Mouse (Mus musculus) inflammation-experienced regulatory T-cells (primary cell): Measurements from ENCODE around the gene Olfr676. TPM values are rescaled to one million over a fixed set of nuclear protein-coding genes. Genes with fewer than 3 reads are reported as not detected.

ENCODE experiments used
- polyA plus RNA-seq, 2 experiments: library from polyadenylated mRNA; unstranded; fragments of 100-300 nt; shearing (Covaris generic); gene quantifications; one replicate each; pipeline ENCODE4 v1.2.1; 2017

The Olfr676 gene
- polyA plus RNA-seq = under 1 TPM in 1 of 2 experiments, not detected in 1; 0.94 TPM

DNA sequence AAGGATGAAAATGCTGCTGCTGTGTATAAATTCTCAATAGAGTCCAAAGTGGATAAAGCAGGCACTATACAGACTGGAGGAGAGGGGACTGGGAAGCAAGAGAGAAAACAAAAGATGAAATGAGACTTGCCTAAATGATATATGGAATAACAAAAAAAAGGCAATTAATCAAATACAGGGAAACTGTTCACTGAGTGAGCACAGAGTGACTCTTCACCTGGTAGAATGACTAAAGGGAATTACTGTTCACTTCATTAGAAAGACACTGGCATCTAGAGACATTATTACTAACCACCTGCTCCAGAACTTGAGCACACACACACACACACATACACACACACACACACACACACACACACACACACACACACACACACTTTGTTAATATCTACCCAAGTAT, at the start of gene Olfr676:
Gene Olfr676 (plus strand): TSS at position 301 of the 400 bp plus-strand sequence.

DNA sequence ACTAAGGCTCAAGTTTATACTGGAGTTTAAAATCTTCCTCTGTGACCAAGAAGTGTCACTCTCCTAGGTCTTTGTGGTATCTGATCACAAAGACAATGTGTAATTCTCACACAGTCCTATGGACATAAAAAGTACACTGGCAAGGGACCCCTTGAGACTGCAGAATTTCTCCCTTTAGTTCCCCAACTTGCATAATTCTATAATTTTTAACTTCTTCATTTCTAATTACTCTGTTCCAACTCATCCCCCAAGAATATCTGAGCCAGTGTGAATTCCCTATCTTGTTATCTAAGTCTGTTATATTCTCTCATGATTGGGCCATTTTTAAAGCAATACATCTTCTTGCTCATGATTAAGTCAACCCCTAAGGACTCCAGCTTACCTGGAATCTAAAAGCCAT, 30.6 kb upstream of the Olfr676 start, which contains the start of gene Olfr672:
Gene Olfr672 (minus strand): TSS at position 101 of the 400 bp plus-strand sequence.

DNA sequence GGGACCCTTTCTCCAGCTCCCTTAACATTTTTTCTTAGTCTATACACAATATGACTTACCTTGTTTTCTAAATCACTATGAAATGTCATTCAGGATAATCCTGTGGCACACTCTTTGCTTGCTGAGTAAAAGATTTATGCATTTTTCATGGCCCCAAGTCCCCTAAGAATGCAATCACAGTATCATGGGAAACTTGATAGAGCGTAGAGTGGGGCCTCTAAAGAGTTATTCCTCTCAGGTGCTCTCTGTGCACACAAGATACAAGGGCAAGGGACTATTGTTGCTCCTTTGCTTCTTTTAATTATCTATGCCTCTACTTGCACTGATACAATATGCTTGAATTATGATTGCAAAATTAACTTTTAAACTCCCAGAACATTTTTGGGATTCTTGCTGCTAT, 4.1 kb upstream of the Olfr676 start, which contains the start of gene Olfr675:
Gene Olfr675 (minus strand): TSS at position 101 of the 400 bp plus-strand sequence.

DNA sequence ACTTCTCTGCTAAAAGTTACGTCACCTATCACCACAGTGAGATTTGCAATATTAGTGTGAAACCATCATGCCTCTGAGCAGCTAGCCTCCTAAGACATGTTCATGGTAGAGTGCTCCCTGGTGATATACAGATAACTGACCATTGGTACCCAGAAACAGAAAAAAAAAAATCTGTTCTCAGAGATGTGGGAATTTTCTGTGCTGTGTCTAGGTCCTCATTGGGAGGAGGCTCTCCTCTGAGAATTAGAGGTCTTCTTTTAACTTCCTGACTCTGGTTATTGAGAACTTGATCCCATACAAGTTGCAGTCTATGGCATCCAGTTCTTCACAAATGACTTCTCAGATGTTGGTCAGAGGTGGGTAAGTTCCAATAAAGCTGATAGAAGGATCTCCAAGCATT, 31.7 kb downstream of the Olfr676 start, which contains the start of gene Olfr678:
Gene Olfr678 (plus strand): TSS at position 301 of the 400 bp plus-strand sequence.

DNA sequence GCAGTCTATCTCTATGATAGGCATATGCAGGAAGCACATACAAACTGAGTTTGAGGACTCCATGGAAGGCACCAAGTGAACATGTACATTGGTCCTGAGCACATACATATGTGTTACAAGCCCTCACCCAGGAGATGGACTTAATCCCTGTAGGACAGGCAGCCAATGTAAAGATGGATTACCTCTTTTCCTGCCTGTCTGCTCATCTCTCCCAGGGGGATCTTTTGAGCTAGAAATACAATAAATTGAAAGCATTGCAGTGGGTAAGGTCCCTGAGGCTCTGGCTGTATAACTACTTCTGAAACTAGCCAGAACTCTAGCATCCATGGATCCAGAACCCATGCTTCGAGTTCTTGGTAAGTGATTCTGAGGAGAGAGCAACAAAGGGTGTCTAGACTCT, 48.4 kb downstream of the Olfr676 start, which contains the start of gene Olfr679:
Gene Olfr679 (plus strand): TSS at position 301 of the 400 bp plus-strand sequence.

Other genes starting within 250 kb of the Olfr676 start
- gene Usp17lb, start 190.1 kb upstream of the Olfr676 start, polyA plus RNA-seq = not detected
- gene Usp17la, start 175.7 kb upstream of the Olfr676 start, polyA plus RNA-seq = under 1 TPM; 0.18 to 0.65 TPM
- not detected for gene Olfr665, start 154.7 kb upstream of the Olfr676 start, polyA plus RNA-seq
- not detected for gene Olfr666, start 136.7 kb upstream of the Olfr676 start, polyA plus RNA-seq
- not detected for gene Olfr667, start 111.2 kb upstream of the Olfr676 start, polyA plus RNA-seq
- under 1 TPM in 1 of 2 experiments, not detected in 1; 0.38 TPM for gene Olfr668, start 104.6 kb upstream of the Olfr676 start, polyA plus RNA-seq
- under 1 TPM in 1 of 2 experiments, not detected in 1; 0.48 TPM for gene Olfr669, start 98.5 kb upstream of the Olfr676 start, polyA plus RNA-seq
- not detected for gene Olfr670, start 70.1 kb upstream of the Olfr676 start, polyA plus RNA-seq
- gene Olfr671, start 53.6 kb upstream of the Olfr676 start, polyA plus RNA-seq = under 1 TPM in 1 of 2 experiments, not detected in 1; 0.47 TPM
- 1 to 10 TPM in 1 of 2 experiments, not detected in 1; 1.3 TPM for gene Olfr672, start 30.7 kb upstream of the Olfr676 start, polyA plus RNA-seq
- under 1 TPM in 1 of 2 experiments, not detected in 1; 0.48 TPM for gene Olfr675, start 4.2 kb upstream of the Olfr676 start, polyA plus RNA-seq
- 1 to 10 TPM in 1 of 2 experiments, under 1 TPM in 1; 0.06 to 1.7 TPM for gene Olfr677, start 18.7 kb downstream of the Olfr676 start, polyA plus RNA-seq
- gene Olfr678, start 31.8 kb downstream of the Olfr676 start, polyA plus RNA-seq = not detected
- not detected for gene Olfr679, start 48.5 kb downstream of the Olfr676 start, polyA plus RNA-seq
- not detected for gene Olfr680-ps1, start 60.1 kb downstream of the Olfr676 start, polyA plus RNA-seq
- under 1 TPM in 1 of 2 experiments, not detected in 1; 0.09 TPM for gene Olfr681, start 84.1 kb downstream of the Olfr676 start, polyA plus RNA-seq
- gene Olfr683, start 114.3 kb downstream of the Olfr676 start, polyA plus RNA-seq = not detected
- not detected for gene Olfr684, start 131.0 kb downstream of the Olfr676 start, polyA plus RNA-seq
- under 1 TPM in 1 of 2 experiments, not detected in 1; 0.05 TPM for gene Olfr685, start 153.3 kb downstream of the Olfr676 start, polyA plus RNA-seq
- gene Olfr686, start 174.8 kb downstream of the Olfr676 start, polyA plus RNA-seq = not detected